Comparison of ENCODE assay signal across 7 mouse cellular contexts in genomic region chr8:108692239-108692627, GRCm38 (mm10).
A peak's percentile ranks its signal among the peaks of the same experiment; 100 is the strongest.
DNase-seq lines count a peak whose midpoint lies in the region; ATAC-seq and TF ChIP-seq lines count a peak whose summit lies in the region.

No protein-coding gene starts in this region.

- H3K9ac ChIP-seq in CH12.LX (ENCODE audit: insufficient read depth, low read depth) = 0 out of 2 replicates have a peak overlapping the region, but pooled peaks have one; percentile 15
- peak overlapping the region; percentile 57 for H3K9ac ChIP-seq in MEL (ENCODE audit: control insufficient read depth, low read depth, low read length, poor library complexity, severe bottlenecking)
- H3K9ac ChIP-seq in heart, postnatal 0 days (replicated peaks; ENCODE audit: low read depth, low read length) = no peak overlapping the region
- no peak overlapping the region for H3K9ac ChIP-seq in liver, embryonic 13.5 days
- no peak overlapping the region for H3K9ac ChIP-seq in stomach, postnatal 0 days (ENCODE audit: low read length)

- H3K27ac ChIP-seq in CH12.LX (ENCODE audit: insufficient read depth, low read depth) (no peak overlapping the region), MEL (ENCODE audit: control insufficient read depth, low read depth, low read length) (peak overlapping the region; percentile 41)
- no peak overlapping the region for H3K27ac ChIP-seq in heart, postnatal 0 days (ENCODE audit: low read depth)
- H3K27ac ChIP-seq in liver, embryonic 13.5 days = no peak overlapping the region
- H3K27ac ChIP-seq in stomach, postnatal 0 days (replicated peaks) = no peak overlapping the region

- no peaks in the 10 kb centered on the region for H3K79me2 ChIP-seq in CH12.LX (replicated peaks; ENCODE audit: control insufficient read depth, extremely low read depth, insufficient read depth, poor library complexity, severe bottlenecking)
- H3K79me2 ChIP-seq in MEL (ENCODE audit: control insufficient read depth, insufficient read depth, low read length, poor library complexity) = no peaks in the 10 kb centered on the region

- H3K4me1 ChIP-seq in CH12.LX (ENCODE audit: control insufficient read depth in 1 of 2, insufficient read depth in 2 of 2) (peaks cover 7 to 18% of the 10 kb centered on the region in 2 experiments), MEL (ENCODE audit: control insufficient read depth in 1 of 2, insufficient read depth in 2 of 2, low read length in 2 of 2) (peaks cover 0 to 16% of the 10 kb centered on the region in 2 experiments; a peak in 2 of 4 replicates)
- peaks cover 18% of the 10 kb centered on the region; the same call in 1 of the 2 replicates for H3K4me1 ChIP-seq in heart, postnatal 0 days (ENCODE audit: control insufficient read depth, insufficient read depth)
- H3K4me1 ChIP-seq in liver, embryonic 13.5 days (replicated peaks) = peaks cover 32% of the 10 kb centered on the region
- peaks cover 7% of the 10 kb centered on the region for H3K4me1 ChIP-seq in stomach, postnatal 0 days (replicated peaks; ENCODE audit: control insufficient read depth, insufficient read depth)

- no peak for DNase-seq in CH12.LX (ENCODE audit: extremely low read depth)
- DNase-seq in MEL (ENCODE audit: low read depth, low spot score) = peak; percentile 69
- DNase-seq in heart, postnatal 0 days (ENCODE audit: low spot score) = no peak
- DNase-seq in liver, embryonic 13.5 days = no peak
- DNase-seq in stomach, postnatal 0 days (ENCODE audit: low spot score) = peak; percentile 58
- DNase-seq in adrenal gland, postnatal 4 days (ENCODE audit: low spot score in 2 of 2) = no peak

- WGBS in heart, postnatal 0 days = 6% methylated on average over 5 of the region's 5 CpGs
- WGBS in liver, embryonic 13.5 days (ENCODE audit: insufficient replicate concordance) = 4% methylated on average over 5 of the region's 5 CpGs
- WGBS in stomach, postnatal 0 days = 2% methylated on average over 5 of the region's 5 CpGs

- dilution Hi-C loops in CH12.LX (cut with MboI; ENCODE audit: extremely low pct_ligation_motif_present, extremely low pct_unique_long_range_greater_than_20kb, low sequenced_read_pairs) = no loop called here

- TF ChIP-seq POLR2A in CH12.LX (IDR thresholded peaks at IDR 0.05; ENCODE audit: low read depth, low read length) = no peak
- no peak for TF ChIP-seq POLR2A in MEL (IDR thresholded peaks at IDR 0.05; ENCODE audit: control insufficient read depth in 1 of 2, insufficient read depth in 1 of 2, low read depth in 1 of 2, low read length in 2 of 2, poor library complexity in 1 of 2)

- in situ Hi-C loops in CH12.LX (cut with MboI; ENCODE audit: low pct_ligation_motif_present, low pct_unique_long_range_greater_than_20kb, low sequenced_read_pairs) = no loop called here

- H3K36me3 ChIP-seq in CH12.LX (replicated peaks in 1 of 2; ENCODE audit: control insufficient read depth in 1 of 2, insufficient read depth in 1 of 2, low read length in 1 of 2) (no peaks in the 10 kb centered on the region), MEL (ENCODE audit: control insufficient read depth in 1 of 2, insufficient read depth in 2 of 2, low read length in 2 of 2) (peaks cover 0 to 13% of the 10 kb centered on the region in 2 experiments; a peak in 2 of 4 replicates)
- no peaks in the 10 kb centered on the region for H3K36me3 ChIP-seq in heart, postnatal 0 days (replicated peaks; ENCODE audit: control insufficient read depth, insufficient read depth, low read length)
- no peaks in the 10 kb centered on the region for H3K36me3 ChIP-seq in liver, embryonic 13.5 days
- no peaks in the 10 kb centered on the region for H3K36me3 ChIP-seq in stomach, postnatal 0 days (ENCODE audit: control insufficient read depth, insufficient read depth, low read length)

- TF ChIP-seq RAD21 in CH12.LX (IDR thresholded peaks at IDR 0.05; ENCODE audit: low read depth, low read length) (no peak), MEL (IDR thresholded peaks at IDR 0.05; ENCODE audit: low read depth, low read length) (no peak)

- H3K9me3 ChIP-seq in CH12.LX (replicated peaks; ENCODE audit: low read length) = peaks cover 7% of the 10 kb centered on the region
- no peaks in the 10 kb centered on the region for H3K9me3 ChIP-seq in MEL (replicated peaks; ENCODE audit: insufficient read depth, low read length)
- H3K9me3 ChIP-seq in heart, postnatal 0 days (replicated peaks; ENCODE audit: control insufficient read depth, low read length) = no peaks in the 10 kb centered on the region
- no peaks in the 10 kb centered on the region for H3K9me3 ChIP-seq in liver, embryonic 13.5 days (replicated peaks)
- no peaks in the 10 kb centered on the region for H3K9me3 ChIP-seq in stomach, postnatal 0 days (ENCODE audit: control insufficient read depth, low read length)

- H3K4me2 ChIP-seq in CH12.LX (ENCODE audit: insufficient read depth, low read depth, poor library complexity, severe bottlenecking) = peak overlapping the region; percentile 79
- peak overlapping the region; percentile 54 for H3K4me2 ChIP-seq in heart, postnatal 0 days (ENCODE audit: low read depth, low read length)
- H3K4me2 ChIP-seq in liver, embryonic 13.5 days = peak overlapping the region; percentile 56
- peak overlapping the region; percentile 53 for H3K4me2 ChIP-seq in stomach, postnatal 0 days (replicated peaks; ENCODE audit: low read depth)

- TF ChIP-seq EP300 in CH12.LX (IDR thresholded peaks at IDR 0.05; ENCODE audit: low read length) (no peak), MEL (IDR thresholded peaks at IDR 0.05; ENCODE audit: low read depth in 1 of 2, low read length in 2 of 2) (no peak)
- TF ChIP-seq EP300 in heart, postnatal 0 days (IDR thresholded peaks at IDR 0.05; ENCODE audit: low read depth) = no peak
- no peak for TF ChIP-seq EP300 in stomach, postnatal 0 days (optimal IDR thresholded peaks at IDR 0.05)

- H3K4me3 ChIP-seq in CH12.LX (replicated peaks in 1 of 3; ENCODE audit: low read depth in 2 of 3, low read length in 2 of 3, poor library complexity in 1 of 3) (no peak overlapping the region), MEL (ENCODE audit: control insufficient read depth in 1 of 2, insufficient read depth in 1 of 2, low read depth in 2 of 2, low read length in 2 of 2) (peak overlapping the region; percentile 31 to 58)
- peak overlapping the region; percentile 19 for H3K4me3 ChIP-seq in heart, postnatal 0 days (ENCODE audit: low read depth, low read length)
- peak overlapping the region; percentile 28; the same call in 1 of the 2 replicates for H3K4me3 ChIP-seq in liver, embryonic 13.5 days (replicated peaks)
- H3K4me3 ChIP-seq in stomach, postnatal 0 days (ENCODE audit: low read depth, low read length) = peak overlapping the region; percentile 13; the same call in 1 of the 2 replicates

- ATAC-seq in heart, postnatal 0 days (ENCODE audit: insufficient read depth, low read depth) = no peak
- ATAC-seq in liver, embryonic 13.5 days (ENCODE audit: low read depth) = peak; percentile 49; the same call in 1 of the 2 replicates
- peak; percentile 55 for ATAC-seq in stomach, postnatal 0 days (ENCODE audit: low FRiP score, low TSS enrichment)
- ATAC-seq in frontal cortex, adult (ENCODE audit: low TSS enrichment) = no peak

- H3K27me3 ChIP-seq in CH12.LX (replicated peaks) = peaks cover 3% of the 10 kb centered on the region
- H3K27me3 ChIP-seq in MEL (ENCODE audit: control insufficient read depth in 1 of 2, insufficient read depth in 2 of 2, low read length in 2 of 2) = no peaks in the 10 kb centered on the region
- H3K27me3 ChIP-seq in heart, postnatal 0 days (ENCODE audit: control insufficient read depth, insufficient read depth, low read length) = peaks cover 33% of the 10 kb centered on the region
- peaks cover 51% of the 10 kb centered on the region for H3K27me3 ChIP-seq in liver, embryonic 13.5 days
- peaks cover 8% of the 10 kb centered on the region for H3K27me3 ChIP-seq in stomach, postnatal 0 days (ENCODE audit: control insufficient read depth, insufficient read depth, low read length)

- TF ChIP-seq CTCF in CH12.LX (conservative IDR thresholded peaks at IDR 0.05 in 1 of 2, IDR thresholded peaks at IDR 0.05 in 1 of 2; ENCODE audit: low read depth in 2 of 2, low read length in 2 of 2) = no peak
- TF ChIP-seq CTCF in MEL (IDR thresholded peaks at IDR 0.05 in 2 of 3, conservative IDR thresholded peaks at IDR 0.05 in 1 of 3; ENCODE audit: control insufficient read depth in 1 of 3, insufficient read depth in 1 of 3, low read depth in 2 of 3, low read length in 3 of 3, poor library complexity in 1 of 3, severe bottlenecking in 1 of 3) = no peak
- no peak for TF ChIP-seq CTCF in heart, postnatal 0 days (IDR thresholded peaks at IDR 0.05; ENCODE audit: low read depth)
- no peak for TF ChIP-seq CTCF in stomach, postnatal 0 days (IDR thresholded peaks at IDR 0.05; ENCODE audit: low read depth)

TF ChIP-seq in CH12.LX, 34 proteins besides CTCF, POLR2A, EP300 and RAD21 (continues in another document):
- TF ChIP-seq E2F4 (IDR thresholded peaks at IDR 0.05; ENCODE audit: insufficient replicate concordance, low read depth, low read length) = no peak
- no peak for TF ChIP-seq ZNF384 (IDR thresholded peaks at IDR 0.05; ENCODE audit: low read depth, low read length)
- TF ChIP-seq MAZ (IDR thresholded peaks at IDR 0.05; ENCODE audit: low read depth, low read length) = no peak
- TF ChIP-seq MEF2A (IDR thresholded peaks at IDR 0.05; ENCODE audit: borderline replicate concordance, low read depth, low read length) = no peak
- TF ChIP-seq NRF1 (IDR thresholded peaks at IDR 0.05; ENCODE audit: low read depth, low read length) = no peak
- TF ChIP-seq MAX (IDR thresholded peaks at IDR 0.05; ENCODE audit: low read length) = peak; percentile 79
- no peak; the same call in 1 of the 2 replicates for TF ChIP-seq CHD2 (IDR thresholded peaks at IDR 0.05; ENCODE audit: low read length)
- TF ChIP-seq JUND (conservative IDR thresholded peaks at IDR 0.05; ENCODE audit: low read depth, low read length) = 0 out of 2 replicates have a peak, but pooled peaks have one; percentile 11
- no peak for TF ChIP-seq UBTF (IDR thresholded peaks at IDR 0.05; ENCODE audit: low read depth, low read length)

TF ChIP-seq in MEL, 35 proteins besides CTCF, POLR2A, EP300 and RAD21:
- TF ChIP-seq JUND (IDR thresholded peaks at IDR 0.05; ENCODE audit: low read depth, low read length) (peak; percentile 67; the same call in 1 of the 2 replicates), SIN3A (IDR thresholded peaks at IDR 0.05; ENCODE audit: low read length) (0 out of 2 replicates have a peak, but pooled peaks have one; percentile 46), USF1 (IDR thresholded peaks at IDR 0.05; ENCODE audit: low read depth, low read length) (peak; percentile 93), ETS1 (IDR thresholded peaks at IDR 0.05; ENCODE audit: low read depth, low read length) (no peak), TBP (IDR thresholded peaks at IDR 0.05; ENCODE audit: low read depth, low read length) (0 out of 2 replicates have a peak, but pooled peaks have one; percentile 4), SMC3 (IDR thresholded peaks at IDR 0.05; ENCODE audit: low read depth, low read length) (no peak), USF2 (IDR thresholded peaks at IDR 0.05; ENCODE audit: borderline replicate concordance in 1 of 2, insufficient read depth in 1 of 2, low read depth in 1 of 2, low read length in 2 of 2) (peak; percentile 69 to 78), E2F4 (IDR thresholded peaks at IDR 0.05; ENCODE audit: borderline replicate concordance, low read depth, low read length) (no peak), MAFK (IDR thresholded peaks at IDR 0.05; ENCODE audit: borderline replicate concordance, low read depth, low read length) (no peak), MAX (IDR thresholded peaks at IDR 0.05; ENCODE audit: low read length) (peak; percentile 92)

Comparison
In these comparisons a context has a peak if more than half of its experiments do, and no peak if none do; other contexts are left out.
1. DNase-seq: peak in MEL (single experiment) and stomach, postnatal 0 days (single experiment); none in CH12.LX (single experiment), heart, postnatal 0 days (single experiment), liver, embryonic 13.5 days (single experiment) and adrenal gland, postnatal 4 days (0 of 2).
2. H3K4me3 ChIP-seq: peak in MEL (2 of 2), heart, postnatal 0 days (single experiment), liver, embryonic 13.5 days (single experiment) and stomach, postnatal 0 days (single experiment); none in CH12.LX (0 of 3).
3. H3K9ac ChIP-seq: peak in CH12.LX (single experiment) and MEL (single experiment); none in heart, postnatal 0 days (single experiment), liver, embryonic 13.5 days (single experiment) and stomach, postnatal 0 days (single experiment).
4. ATAC-seq: peak in liver, embryonic 13.5 days (single experiment) and stomach, postnatal 0 days (single experiment); none in heart, postnatal 0 days (single experiment) and frontal cortex, adult (single experiment).
5. Of the 35 proteins assayed by ChIP-seq in both MEL and CH12.LX: peak only in MEL: SIN3A and TBP; only in CH12.LX: none; in both: JUND, MAX, USF1 and USF2; in neither: 29.
6. Peak in every context shown above with its lines, with median percentiles within 50 percentile points of each other: H3K4me2 ChIP-seq.